Mouse (Mus musculus) left cerebral cortex, adult 2 months (tissue): ENCODE results near the gene Cenpv. TPM values are rescaled to one million over a fixed set of nuclear protein-coding genes. Genes with fewer than 3 reads are reported as not detected.

ENCODE experiments used
- DNase-seq, 2 experiments: peaks; one replicate each; pipeline ENCODE4 v3.0.0; 2021 to 2022; ENCODE audit warnings: low spot score in 2 of 2, mixed read lengths in 1 of 2; ENCODE audit errors: extremely low spot score in 1 of 2
- H3K27ac ChIP-seq: fragments of 200-600 bp; 2 replicates; pipeline ENCODE4 v1.8.1; 2022
- H3K4me3 ChIP-seq: fragments of 200-600 bp; 2 replicates; pipeline ENCODE4 v1.8.1; 2022
- CTCF ChIP-seq: fragments of 200-600 bp; IDR thresholded peaks from 2 replicates; pipeline ENCODE4 v1.8.1; 2022; ENCODE audit warnings: antibody characterized with exemption, mild to moderate bottlenecking, moderate library complexity
- intact Hi-C: fragments of 180-260 bp; cut with DNase I; formaldehyde crosslinking; loops from one replicate; pipeline ENCODE4 v1.15.1; 2025
- total RNA-seq, 2 experiments: library from RNA; stranded (reverse); gene quantifications; 2 replicates each; pipeline ENCODE4 v1.2.3; 2021

The Cenpv gene
- total RNA-seq, 2 experiments from 2014 or later, result 34.6 to 41.0 TPM

- Histone ChIP-seq H3K27ac (no peak overlapping the region; the same call in 1 of the 2 replicates), H3K4me3 (no peak overlapping the region)
- TF ChIP-seq CTCF, result peak; percentile 71
- DNase-seq, result no peak
- intact Hi-C loops, result loop anchor here (5.0 kb wide), 1 partner anchor 69 kb away; no protein-coding TSS in a partner anchor
These were observed 42.8 kb downstream of the Cenpv start for GRCm38 (mm10) chr11:62496151-62496715.

- TF ChIP-seq CTCF, result no peak
- Histone ChIP-seq H3K27ac (peak overlapping the region; percentile 81; the same call in 1 of the 2 replicates), H3K4me3 (no peak overlapping the region)
- peak in 1 of 2 experiments; percentile 12 for DNase-seq
- intact Hi-C loops, result loop anchor here (5.0 kb wide), 1 partner anchor 68 kb away; no protein-coding TSS in a partner anchor
These were observed 43.7 kb downstream of the Cenpv start for GRCm38 (mm10) chr11:62495276-62495801.

GRCm38 (mm10) chr11:62494754-62495275, 44.2 kb downstream of the Cenpv start:
- no peak for TF ChIP-seq CTCF
- intact Hi-C loops, result loop anchor here (5.0 kb wide), 1 partner anchor 68 kb away; no protein-coding TSS in a partner anchor
- Histone ChIP-seq H3K27ac (peak overlapping the region; percentile 81; the same call in 1 of the 2 replicates), H3K4me3 (no peak overlapping the region)
- DNase-seq, result peak in 1 of 2 experiments; percentile 24

- intact Hi-C loops, result no loop called here
- no peak for TF ChIP-seq CTCF
- H3K4me3 ChIP-seq, result no peak overlapping the region
- DNase-seq, result no peak
- H3K27ac ChIP-seq, result no peak overlapping the region
These were observed 45.4 kb downstream of the Cenpv start for GRCm38 (mm10) chr11:62493701-62494100.

- no peak for DNase-seq
- intact Hi-C loops, result no loop called here
- no peak for TF ChIP-seq CTCF
These were observed 51.3 kb downstream of the Cenpv start for GRCm38 (mm10) chr11:62487540-62488350.

GRCm38 (mm10) chr11:62486949-62487348, 52.1 kb downstream of the Cenpv start:
- no peak for TF ChIP-seq CTCF
- intact Hi-C loops, result no loop called here
- Histone ChIP-seq H3K27ac (no peak overlapping the region), H3K4me3 (no peak overlapping the region)
- DNase-seq, result no peak

More at GRCm38 (mm10) chr11:62487540-62488350, 51.3 kb downstream of the Cenpv start:
- no peak overlapping the region for H3K27ac ChIP-seq
- no peak overlapping the region for H3K4me3 ChIP-seq

GRCm38 (mm10) chr11:62479581-62479980, 59.5 kb downstream of the Cenpv start:
- DNase-seq, result no peak
- H3K27ac ChIP-seq, result no peak overlapping the region
- TF ChIP-seq CTCF, result no peak
- intact Hi-C loops, result no loop called here
- no peak overlapping the region for H3K4me3 ChIP-seq

- TF ChIP-seq CTCF, result no peak
- no peak for DNase-seq
- no peak overlapping the region for H3K27ac ChIP-seq
- intact Hi-C loops, result no loop called here
- no peak overlapping the region for H3K4me3 ChIP-seq
These were observed 60.1 kb downstream of the Cenpv start for GRCm38 (mm10) chr11:62478931-62479330.

- no peak for TF ChIP-seq CTCF
- intact Hi-C loops, result no loop called here
- no peak for DNase-seq
- no peak overlapping the region for H3K4me3 ChIP-seq
- no peak overlapping the region for H3K27ac ChIP-seq
These were observed 62.9 kb downstream of the Cenpv start for GRCm38 (mm10) chr11:62476156-62476555.

Other genes starting within 250 kb of the Cenpv start
- gene Pigl, start 80.8 kb downstream of the Cenpv start, total RNA-seq, result 1 to 10 TPM; 6.4 to 6.8 TPM
- 100 to 1,000 TPM; 267 to 299 TPM for gene Ncor1, start 80.7 kb downstream of the Cenpv start, total RNA-seq
- gene Ubb, start 11.9 kb upstream of the Cenpv start, total RNA-seq, result 1,000 to 10,000 TPM; 1,603 to 1,693 TPM
- gene Trpv2, start 35.2 kb upstream of the Cenpv start, total RNA-seq, result 10 to 100 TPM; 17.1 to 18.7 TPM
- 10 to 100 TPM; 20.0 to 24.9 TPM for gene Lrrc75a, start 109.3 kb upstream of the Cenpv start, total RNA-seq
- 10 to 100 TPM; 21.5 to 28.4 TPM for gene Mmgt2, start 109.4 kb upstream of the Cenpv start, total RNA-seq
- gene Zfp287, start 192.6 kb upstream of the Cenpv start, total RNA-seq, result 10 to 100 TPM; 16.2 to 17.3 TPM
- not detected for gene Gm10428, start 213.8 kb upstream of the Cenpv start, total RNA-seq